In genomic region chr13:69685406-69685818, GRCm38 (mm10) we compare ENCODE assay signal across 13 mouse cellular contexts. TPM values are rescaled to one million over a fixed set of nuclear protein-coding genes. Genes with fewer than 3 reads are reported as not detected.
A peak's percentile ranks its signal among the peaks of the same experiment; 100 is the strongest.
DNase-seq lines count a peak whose midpoint lies in the region; ATAC-seq lines count a peak whose summit lies in the region.
"Had no signal": no experiment of that assay in that cellular context is flagged by ENCODE, and none has a peak within 500 bp of the region (broad histone marks: within the 10 kb centered on the region; RNA-seq: fewer than 3 reads in every experiment).

No protein-coding gene starts in this region.

- H3K9me3 ChIP-seq in embryonic facial prominence, embryonic 10.5 days = no peaks in the 10 kb centered on the region
- no peaks in the 10 kb centered on the region for H3K9me3 ChIP-seq in embryonic facial prominence, embryonic 12.5 days
- no peaks in the 10 kb centered on the region for H3K9me3 ChIP-seq in hindbrain, embryonic 11.5 days (ENCODE audit: control insufficient read depth, low read length)
- H3K9me3 ChIP-seq in midbrain, embryonic 14.5 days (ENCODE audit: control insufficient read depth, low read length) = no peaks in the 10 kb centered on the region
- no peaks in the 10 kb centered on the region for H3K9me3 ChIP-seq in kidney, embryonic 14.5 days (ENCODE audit: control insufficient read depth, low read length)
- H3K9me3 ChIP-seq: limb, embryonic 12.5 days had no signal

- H3K4me1 ChIP-seq in embryonic facial prominence, embryonic 10.5 days = peaks cover 8% of the 10 kb centered on the region
- 0 out of 2 replicates have a peak, but pooled peaks cover 5% of the 10 kb centered on the region for H3K4me1 ChIP-seq in embryonic facial prominence, embryonic 12.5 days
- no peaks in the 10 kb centered on the region for H3K4me1 ChIP-seq in hindbrain, embryonic 11.5 days (replicated peaks; ENCODE audit: control insufficient read depth, insufficient read depth, low read length)
- H3K4me1 ChIP-seq in midbrain, embryonic 14.5 days (ENCODE audit: control insufficient read depth, insufficient read depth, low read length) = peaks cover 12% of the 10 kb centered on the region
- H3K4me1 ChIP-seq in kidney, embryonic 14.5 days (ENCODE audit: control insufficient read depth, insufficient read depth, low read length) = no peaks in the 10 kb centered on the region

- DNase-seq in embryonic facial prominence, embryonic 10.5 days (ENCODE audit: low spot score) = no peak
- no peak for DNase-seq in hindbrain, embryonic 11.5 days (ENCODE audit: low spot score)
- peak; percentile 46 for DNase-seq in midbrain, embryonic 14.5 days
- DNase-seq in lung, postnatal 10 days = no peak
- DNase-seq in liver = no peak
- no peak for DNase-seq in right cerebral cortex, adult 18-20 months
- DNase-seq: cerebellum, adult 2 months; kidney, adult 18-20 months; lung, adult 18-20 months; thymus, adult 2 months had no signal

- H3K27ac ChIP-seq in embryonic facial prominence, embryonic 10.5 days (replicated peaks) = peak overlapping the region; percentile 19
- no peak overlapping the region for H3K27ac ChIP-seq in embryonic facial prominence, embryonic 12.5 days
- H3K27ac ChIP-seq in hindbrain, embryonic 11.5 days (ENCODE audit: low read depth, low read length) = no peak overlapping the region
- H3K27ac ChIP-seq in midbrain, embryonic 14.5 days (replicated peaks; ENCODE audit: low read depth, low read length) = peak overlapping the region; percentile 33
- no peak overlapping the region for H3K27ac ChIP-seq in kidney, embryonic 14.5 days (ENCODE audit: low read depth, low read length)
- H3K27ac ChIP-seq: limb, embryonic 12.5 days had no signal

- H3K9ac ChIP-seq in embryonic facial prominence, embryonic 12.5 days = no peak overlapping the region
- H3K9ac ChIP-seq in hindbrain, embryonic 11.5 days (ENCODE audit: low read depth, low read length) = no peak overlapping the region
- no peak overlapping the region for H3K9ac ChIP-seq in midbrain, embryonic 14.5 days (replicated peaks; ENCODE audit: low read length)
- no peak overlapping the region for H3K9ac ChIP-seq in kidney, embryonic 14.5 days (ENCODE audit: low read depth, low read length)
- H3K9ac ChIP-seq: limb, embryonic 12.5 days had no signal

- H3K4me3 ChIP-seq in embryonic facial prominence, embryonic 10.5 days = no peak overlapping the region; the same call in 1 of the 2 replicates
- H3K4me3 ChIP-seq in embryonic facial prominence, embryonic 12.5 days = no peak overlapping the region
- no peak overlapping the region for H3K4me3 ChIP-seq in hindbrain, embryonic 11.5 days (ENCODE audit: low read depth, low read length)
- no peak overlapping the region for H3K4me3 ChIP-seq in midbrain, embryonic 14.5 days (replicated peaks; ENCODE audit: low read depth, low read length)
- H3K4me3 ChIP-seq in kidney, embryonic 14.5 days (ENCODE audit: low read length) = no peak overlapping the region
- H3K4me3 ChIP-seq: limb, embryonic 12.5 days had no signal

- H3K27me3 ChIP-seq in embryonic facial prominence, embryonic 10.5 days (replicated peaks; ENCODE audit: low read depth, poor library complexity, severe bottlenecking) = no peaks in the 10 kb centered on the region
- H3K27me3 ChIP-seq in embryonic facial prominence, embryonic 12.5 days = no peaks in the 10 kb centered on the region
- H3K27me3 ChIP-seq in hindbrain, embryonic 11.5 days (ENCODE audit: control insufficient read depth, insufficient read depth, low read length) = no peaks in the 10 kb centered on the region
- no peaks in the 10 kb centered on the region for H3K27me3 ChIP-seq in midbrain, embryonic 14.5 days (ENCODE audit: control insufficient read depth, insufficient read depth, low read length)
- H3K27me3 ChIP-seq in kidney, embryonic 14.5 days (ENCODE audit: control insufficient read depth, insufficient read depth, low read length) = no peaks in the 10 kb centered on the region
- H3K27me3 ChIP-seq: limb, embryonic 12.5 days had no signal

- WGBS in embryonic facial prominence, embryonic 10.5 days = 24% methylated on average over 5 of the region's 5 CpGs
- 17% methylated on average over 5 of the region's 5 CpGs for WGBS in embryonic facial prominence, embryonic 12.5 days
- 32% methylated on average over 5 of the region's 5 CpGs for WGBS in hindbrain, embryonic 11.5 days
- 14% methylated on average over 5 of the region's 5 CpGs for WGBS in midbrain, embryonic 14.5 days
- WGBS in kidney, embryonic 14.5 days = 37% methylated on average over 5 of the region's 5 CpGs

- ATAC-seq in embryonic facial prominence, embryonic 12.5 days (ENCODE audit: insufficient number of reproducible peaks, insufficient read depth, low FRiP score, low TSS enrichment) = no peak
- ATAC-seq in hindbrain, embryonic 11.5 days (ENCODE audit: low FRiP score) = peak; percentile 59
- ATAC-seq in midbrain, embryonic 14.5 days (ENCODE audit: low FRiP score, low TSS enrichment) = 0 out of 2 replicates have a peak, but pooled peaks have one; percentile 54
- ATAC-seq in kidney, embryonic 14.5 days (ENCODE audit: low FRiP score, low TSS enrichment) = no peak

- H3K4me2 ChIP-seq in embryonic facial prominence, embryonic 12.5 days (replicated peaks) = 0 out of 2 replicates have a peak overlapping the region, but pooled peaks have one; percentile 18
- no peak overlapping the region for H3K4me2 ChIP-seq in hindbrain, embryonic 11.5 days (replicated peaks; ENCODE audit: low read depth, low read length)
- peak overlapping the region; percentile 0; the same call in 1 of the 2 replicates for H3K4me2 ChIP-seq in midbrain, embryonic 14.5 days (ENCODE audit: low read length)
- no peak overlapping the region for H3K4me2 ChIP-seq in kidney, embryonic 14.5 days (replicated peaks; ENCODE audit: low read depth, low read length)
- H3K4me2 ChIP-seq: limb, embryonic 12.5 days had no signal

- no peaks in the 10 kb centered on the region for H3K36me3 ChIP-seq in embryonic facial prominence, embryonic 10.5 days (replicated peaks)
- H3K36me3 ChIP-seq in embryonic facial prominence, embryonic 12.5 days = no peaks in the 10 kb centered on the region
- H3K36me3 ChIP-seq in hindbrain, embryonic 11.5 days (ENCODE audit: control insufficient read depth, insufficient read depth, low read length) = no peaks in the 10 kb centered on the region
- no peaks in the 10 kb centered on the region for H3K36me3 ChIP-seq in midbrain, embryonic 14.5 days (ENCODE audit: control insufficient read depth, insufficient read depth, low read length)
- H3K36me3 ChIP-seq in kidney, embryonic 14.5 days (ENCODE audit: control insufficient read depth, insufficient read depth, low read length) = no peaks in the 10 kb centered on the region
- H3K36me3 ChIP-seq: limb, embryonic 12.5 days had no signal

RNA-seq across cellular contexts. Expression of gene Ube2ql1, which starts 54.3 kb away (rescaled TPM):
- 0.73 and 0.80 TPM in 2 replicates for polyA plus RNA-seq in embryonic facial prominence, embryonic 10.5 days (2016; fragmentation: Nextera tagmentation; extraction: Ambion mirVana)
- polyA plus RNA-seq in embryonic facial prominence, embryonic 12.5 days (2016; fragmentation: Nextera tagmentation; extraction: Ambion mirVana) = 2.8 and 3.6 TPM in 2 replicates
- polyA plus RNA-seq in hindbrain, embryonic 11.5 days (2014; fragmentation: Nextera tagmentation; extraction: Ambion mirVana) = 14.2 and 16.1 TPM in 2 replicates
- polyA plus RNA-seq in midbrain, embryonic 14.5 days (2014; fragmentation: Nextera tagmentation; extraction: Ambion mirVana) = 34.4 and 43.7 TPM in 2 replicates
- polyA plus RNA-seq in kidney, embryonic 14.5 days (2014; fragmentation: Nextera tagmentation; extraction: Ambion mirVana) = 0.73 and 1.1 TPM in 2 replicates

Comparison
In these comparisons a context has a peak if more than half of its experiments do, and no peak if none do; other contexts are left out.
1. H3K27ac ChIP-seq: peak in embryonic facial prominence, embryonic 10.5 days (single experiment) and midbrain, embryonic 14.5 days (single experiment); none in embryonic facial prominence, embryonic 12.5 days (single experiment), hindbrain, embryonic 11.5 days (single experiment) and kidney, embryonic 14.5 days (single experiment).
2. ATAC-seq: peak in hindbrain, embryonic 11.5 days (single experiment) and midbrain, embryonic 14.5 days (single experiment); none in embryonic facial prominence, embryonic 12.5 days (single experiment) and kidney, embryonic 14.5 days (single experiment).
3. H3K4me2 ChIP-seq: peak in embryonic facial prominence, embryonic 12.5 days (single experiment) and midbrain, embryonic 14.5 days (single experiment); none in hindbrain, embryonic 11.5 days (single experiment) and kidney, embryonic 14.5 days (single experiment).